Mouse (Mus musculus): ENCODE results near the gene Lce1l. TPM values are rescaled to one million over a fixed set of nuclear protein-coding genes. Genes with fewer than 3 reads are reported as not detected.

The Lce1l gene
- total and polyA plus RNA-seq, 3 experiments = not detected

DNA sequence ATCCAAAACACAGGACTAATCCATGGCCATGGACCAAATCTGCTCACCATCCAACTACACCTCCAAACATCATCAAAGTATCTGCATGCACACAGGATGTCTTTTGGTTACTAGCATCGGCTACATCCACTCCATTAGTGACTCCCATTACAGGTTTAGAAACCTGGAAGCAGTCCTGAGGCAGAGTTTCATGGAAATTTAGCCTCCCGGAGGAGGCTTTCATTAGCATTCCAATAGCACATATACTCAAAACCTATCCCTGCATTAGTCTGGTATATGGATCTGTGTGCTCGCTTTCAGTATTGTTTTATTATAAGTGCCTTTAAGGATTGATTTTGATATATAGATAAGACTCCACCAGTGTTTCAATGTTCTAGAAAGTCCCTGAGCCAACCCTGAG, 35.5 kb downstream of the Lce1l start:
- in situ Hi-C loops (cut with MboI; ENCODE audit: low pct_ligation_motif_present, low pct_unique_long_range_greater_than_20kb, low sequenced_read_pairs) (no loop called here), dilution Hi-C loops (cut with MboI; ENCODE audit: extremely low pct_ligation_motif_present, extremely low pct_unique_long_range_greater_than_20kb, low sequenced_read_pairs) (no loop called here)
- Histone ChIP-seq H3K79me2 (replicated peaks; ENCODE audit: control insufficient read depth, extremely low read depth, insufficient read depth, poor library complexity, severe bottlenecking) (no peaks in the 10 kb centered on the region), H3K27me3 (replicated peaks) (no peaks in the 10 kb centered on the region), H3K4me1 (ENCODE audit: control insufficient read depth in 1 of 2, insufficient read depth in 2 of 2) (no peaks in the 10 kb centered on the region), H3K4me3 (replicated peaks in 1 of 3; ENCODE audit: low read depth in 2 of 3, low read length in 2 of 3, poor library complexity in 1 of 3) (no peak overlapping the region), H3K4me2 (ENCODE audit: insufficient read depth, low read depth, poor library complexity, severe bottlenecking) (no peak overlapping the region), H3K27ac (ENCODE audit: insufficient read depth, low read depth) (no peak overlapping the region), H3K9me3 (replicated peaks; ENCODE audit: low read length) (no peaks in the 10 kb centered on the region), H3K9ac (ENCODE audit: insufficient read depth, low read depth) (no peak overlapping the region), H3K36me3 (replicated peaks in 1 of 2; ENCODE audit: control insufficient read depth in 1 of 2, insufficient read depth in 1 of 2, low read length in 1 of 2) (no peaks in the 10 kb centered on the region)
- TF ChIP-seq MYC (IDR thresholded peaks at IDR 0.05; ENCODE audit: low read depth, low read length) (no peak), MEF2A (IDR thresholded peaks at IDR 0.05; ENCODE audit: borderline replicate concordance, low read depth, low read length) (no peak), SIN3A (IDR thresholded peaks at IDR 0.05; ENCODE audit: low read length) (no peak), TBP (conservative IDR thresholded peaks at IDR 0.05; ENCODE audit: low read depth, low read length) (no peak), KAT2A (IDR thresholded peaks at IDR 0.05; ENCODE audit: insufficient replicate concordance, low read length) (no peak), ZC3H11A (IDR thresholded peaks at IDR 0.05; ENCODE audit: low read depth, low read length) (no peak), CHD2 (IDR thresholded peaks at IDR 0.05; ENCODE audit: low read length) (no peak), GABPA (IDR thresholded peaks at IDR 0.05; ENCODE audit: insufficient replicate concordance, low read depth, low read length) (no peak), POLR2A (IDR thresholded peaks at IDR 0.05; ENCODE audit: low read depth, low read length) (no peak), CHD1 (IDR thresholded peaks at IDR 0.05; ENCODE audit: low read depth, low read length) (no peak), EP300 (IDR thresholded peaks at IDR 0.05; ENCODE audit: low read length) (no peak), CTCF (conservative IDR thresholded peaks at IDR 0.05 in 1 of 2, IDR thresholded peaks at IDR 0.05 in 1 of 2; ENCODE audit: low read depth in 2 of 2, low read length in 2 of 2) (no peak), MXI1 (IDR thresholded peaks at IDR 0.05; ENCODE audit: low read depth, low read length) (no peak), ZMIZ1 (IDR thresholded peaks at IDR 0.05; ENCODE audit: low read depth, low read length) (no peak), ZNF384 (IDR thresholded peaks at IDR 0.05; ENCODE audit: low read depth, low read length) (no peak), BHLHE40 (IDR thresholded peaks at IDR 0.05; ENCODE audit: low read depth, low read length) (no peak), MAZ (IDR thresholded peaks at IDR 0.05; ENCODE audit: low read depth, low read length) (no peak), PAX5 (IDR thresholded peaks at IDR 0.05; ENCODE audit: low read length) (no peak), ELF1 (IDR thresholded peaks at IDR 0.05; ENCODE audit: low read depth, low read length) (no peak)
- no peak for DNase-seq (ENCODE audit: extremely low read depth)

DNA sequence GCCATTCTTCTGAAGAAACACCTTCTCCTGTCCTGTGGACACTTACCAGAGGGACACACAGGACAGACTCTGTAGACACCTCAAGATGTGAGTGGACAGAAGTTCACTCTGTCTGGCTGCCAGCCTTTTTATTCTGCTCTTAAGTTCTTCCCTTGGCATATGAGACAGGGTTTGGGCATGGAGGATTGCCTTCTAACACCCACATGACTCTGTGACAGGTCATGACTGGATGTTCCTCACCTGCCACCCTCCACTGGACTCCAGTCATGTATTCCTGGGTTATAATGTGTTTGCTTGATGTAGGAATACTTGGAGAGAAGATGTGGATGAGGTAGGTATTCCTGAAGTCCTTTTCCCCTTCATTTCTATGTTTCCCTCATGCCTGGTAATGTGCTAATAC, 43.3 kb downstream of the Lce1l start, which contains the start of gene Lce1k:
Gene Lce1k (minus strand): TSS at position 101 of the 400 bp plus-strand sequence.
- H3K9me3 ChIP-seq (replicated peaks; ENCODE audit: low read length) = no peaks in the 10 kb centered on the region
- no peak within 1 kb of the TSS for H3K4me2 ChIP-seq (ENCODE audit: insufficient read depth, low read depth, poor library complexity, severe bottlenecking)
- no peaks in the 10 kb centered on the region for H3K27me3 ChIP-seq (replicated peaks)
- no peak within 1 kb of the TSS for H3K27ac ChIP-seq (ENCODE audit: insufficient read depth, low read depth)
- no peak for DNase-seq (ENCODE audit: extremely low read depth)
- no peak within 1 kb of the TSS for H3K4me3 ChIP-seq (replicated peaks in 1 of 3; ENCODE audit: low read depth in 2 of 3, low read length in 2 of 3, poor library complexity in 1 of 3)
- no peak within 1 kb of the TSS for H3K9ac ChIP-seq (ENCODE audit: insufficient read depth, low read depth)
- TF ChIP-seq E2F4 (IDR thresholded peaks at IDR 0.05; ENCODE audit: insufficient replicate concordance, low read depth, low read length) (no peak), POLR2AphosphoS2 (IDR thresholded peaks at IDR 0.05; ENCODE audit: low read depth, low read length) (no peak), SIN3A (IDR thresholded peaks at IDR 0.05; ENCODE audit: low read length) (no peak), SMC3 (IDR thresholded peaks at IDR 0.05; ENCODE audit: low read depth, low read length) (no peak), MYC (IDR thresholded peaks at IDR 0.05; ENCODE audit: low read depth, low read length) (no peak), TCF12 (IDR thresholded peaks at IDR 0.05; ENCODE audit: low read depth, low read length) (no peak), JUND (conservative IDR thresholded peaks at IDR 0.05; ENCODE audit: low read depth, low read length) (no peak), ETS1 (conservative IDR thresholded peaks at IDR 0.05; ENCODE audit: low read depth, low read length) (no peak), MEF2A (IDR thresholded peaks at IDR 0.05; ENCODE audit: borderline replicate concordance, low read depth, low read length) (no peak), ZMIZ1 (IDR thresholded peaks at IDR 0.05; ENCODE audit: low read depth, low read length) (no peak), BHLHE40 (IDR thresholded peaks at IDR 0.05; ENCODE audit: low read depth, low read length) (no peak), NRF1 (IDR thresholded peaks at IDR 0.05; ENCODE audit: low read depth, low read length) (no peak), ELF1 (IDR thresholded peaks at IDR 0.05; ENCODE audit: low read depth, low read length) (no peak), CHD1 (IDR thresholded peaks at IDR 0.05; ENCODE audit: low read depth, low read length) (no peak), MXI1 (IDR thresholded peaks at IDR 0.05; ENCODE audit: low read depth, low read length) (no peak)
- H3K4me1 ChIP-seq (ENCODE audit: control insufficient read depth in 1 of 2, insufficient read depth in 2 of 2) = no peaks in the 10 kb centered on the region
- no peaks in the 10 kb centered on the region for H3K36me3 ChIP-seq (replicated peaks in 1 of 2; ENCODE audit: control insufficient read depth in 1 of 2, insufficient read depth in 1 of 2, low read length in 1 of 2)
- dilution Hi-C loops (cut with MboI; ENCODE audit: extremely low pct_ligation_motif_present, extremely low pct_unique_long_range_greater_than_20kb, low sequenced_read_pairs) = no loop called here
- in situ Hi-C loops (cut with MboI; ENCODE audit: low pct_ligation_motif_present, low pct_unique_long_range_greater_than_20kb, low sequenced_read_pairs) = no loop called here
- no peaks in the 10 kb centered on the region for H3K79me2 ChIP-seq (replicated peaks; ENCODE audit: control insufficient read depth, extremely low read depth, insufficient read depth, poor library complexity, severe bottlenecking)
